Mouse (Mus musculus) liver, embryonic 16.5 days (tissue): ENCODE results near the gene Ankrd22. TPM values are rescaled to one million over a fixed set of nuclear protein-coding genes. Genes with fewer than 3 reads are reported as not detected.

Experiments
- ATAC-seq: fragments of 200-750 bp; cut with Nextera tagmentation; 2 replicates; pipeline ENCODE4 v1.8.0; 2017; ENCODE audit warnings: low read depth, mild to moderate bottlenecking, moderate number of reproducible peaks, moderate library complexity
- H3K27ac ChIP-seq: fragments of 300-500 bp; sonication (generic); 2 replicates; pipeline ENCODE4 v1.5.1; 2014; ENCODE audit warnings: mild to moderate bottlenecking, low read length
- H3K27me3 ChIP-seq: fragments of 300-500 bp; sonication (generic); 2 replicates; pipeline ENCODE4 v1.6.1; 2014; ENCODE audit warnings: low read depth, low read length, mixed read lengths; ENCODE audit not compliant: control insufficient read depth, insufficient read depth
- H3K36me3 ChIP-seq: fragments of 300-500 bp; sonication (generic); 2 replicates; pipeline ENCODE4 v1.6.1; 2014; ENCODE audit warnings: mild to moderate bottlenecking; ENCODE audit not compliant: control insufficient read depth, insufficient read depth
- H3K4me1 ChIP-seq: fragments of 300-500 bp; sonication (generic); 2 replicates; pipeline ENCODE4 v1.6.1; 2014; ENCODE audit warnings: low read depth, low read length, mixed read lengths; ENCODE audit not compliant: control insufficient read depth
- H3K4me2 ChIP-seq: fragments of 300-500 bp; sonication (generic); 2 replicates; pipeline ENCODE4 v1.6.1; 2014; ENCODE audit warnings: low read depth, low read length, mixed read lengths
- H3K4me3 ChIP-seq: fragments of 300-500 bp; sonication (generic); 2 replicates; pipeline ENCODE4 v1.5.1; 2014; ENCODE audit warnings: low read depth, mild to moderate bottlenecking, low read length
- H3K9ac ChIP-seq: fragments of 300-500 bp; sonication (generic); 2 replicates; pipeline ENCODE4 v1.6.1; 2014; ENCODE audit warnings: low read depth, low read length
- H3K9me3 ChIP-seq: fragments of 300-500 bp; sonication (generic); replicated peaks from 2 replicates; pipeline ENCODE4 v1.6.1; 2016; ENCODE audit warnings: low read length; ENCODE audit not compliant: control insufficient read depth
- WGBS: fragments of 180-500 bp; shearing (Covaris S2); extraction: QIAGEN DNeasy Blood & Tissue Kit; methylation state at CpG from one replicate; pipeline ENCODE4 v1.1.7; 2014; ENCODE audit not compliant: insufficient replicate concordance; 5-methylcytosine and 5-hydroxymethylcytosine counted together
- polyA plus RNA-seq: library from polyadenylated mRNA; unstranded; fragments of >200 nt; fragmentation: Nextera tagmentation; extraction: Ambion mirVana; gene quantifications from 2 replicates; pipeline ENCODE4 v1.2.1, GENCODE M21; 2015

Ankrd22 gene
- polyA plus RNA-seq, 1 experiment from 2014 or later = 0.52 TPM

GRCm38 (mm10) chr19:34169121-34169520 is 3.3 kb upstream of the Ankrd22 start:
- Histone ChIP-seq H3K27me3 (no peaks in the 10 kb centered on the region), H3K4me3 (no peak overlapping the region), H3K36me3 (no peaks in the 10 kb centered on the region), H3K4me1 (no peaks in the 10 kb centered on the region), H3K9ac (no peak overlapping the region), H3K4me2 (no peak overlapping the region), H3K9me3 (no peaks in the 10 kb centered on the region), H3K27ac (no peak overlapping the region)
- no peak for ATAC-seq

GRCm38 (mm10) chr19:34167896-34168661 is 2.2 kb upstream of the Ankrd22 start:
- ATAC-seq = no peak
- H3K9me3 ChIP-seq = no peaks in the 10 kb centered on the region
- WGBS = 16% methylated on average over 7 of the region's 7 CpGs
- no peak overlapping the region for H3K4me3 ChIP-seq
- no peaks in the 10 kb centered on the region for H3K4me1 ChIP-seq
- no peaks in the 10 kb centered on the region for H3K27me3 ChIP-seq
- H3K4me2 ChIP-seq = no peak overlapping the region
- H3K27ac ChIP-seq = no peak overlapping the region
- no peak overlapping the region for H3K9ac ChIP-seq
- H3K36me3 ChIP-seq = no peaks in the 10 kb centered on the region

GRCm38 (mm10) chr19:34166386-34166785 is 533 bp upstream of the Ankrd22 start:
- no peak for ATAC-seq
- Histone ChIP-seq H3K36me3 (no peaks in the 10 kb centered on the region), H3K4me1 (no peaks in the 10 kb centered on the region), H3K4me3 (no peak overlapping the region), H3K27ac (no peak overlapping the region), H3K4me2 (no peak overlapping the region), H3K9ac (no peak overlapping the region), H3K9me3 (no peaks in the 10 kb centered on the region), H3K27me3 (no peaks in the 10 kb centered on the region)
- WGBS = 75% methylated on average over 4 of the region's 4 CpGs

- H3K36me3 ChIP-seq = no peaks in the 10 kb centered on the region
- H3K27me3 ChIP-seq = no peaks in the 10 kb centered on the region
- H3K4me3 ChIP-seq = no peak overlapping the region
- ATAC-seq = no peak
- no peak overlapping the region for H3K27ac ChIP-seq
- no peaks in the 10 kb centered on the region for H3K9me3 ChIP-seq
- H3K4me2 ChIP-seq = no peak overlapping the region
- WGBS = 52% methylated on average over 5 of the region's 5 CpGs
- H3K4me1 ChIP-seq = no peaks in the 10 kb centered on the region
- no peak overlapping the region for H3K9ac ChIP-seq
Observed at GRCm38 (mm10) chr19:34162693-34163092, 3.2 kb downstream of the Ankrd22 start.

- no peak for ATAC-seq
- H3K4me1 ChIP-seq = no peaks in the 10 kb centered on the region
- H3K4me3 ChIP-seq = no peak overlapping the region
- H3K36me3 ChIP-seq = no peaks in the 10 kb centered on the region
- no peaks in the 10 kb centered on the region for H3K27me3 ChIP-seq
- H3K9me3 ChIP-seq = no peaks in the 10 kb centered on the region
- 48% methylated on average over 6 of the region's 6 CpGs for WGBS
- H3K9ac ChIP-seq = no peak overlapping the region
- no peak overlapping the region for H3K4me2 ChIP-seq
- H3K27ac ChIP-seq = no peak overlapping the region
Observed at GRCm38 (mm10) chr19:34153263-34154144, 12.3 kb downstream of the Ankrd22 start.

- H3K4me2 ChIP-seq = no peak overlapping the region
- ATAC-seq = no peak
- H3K27me3 ChIP-seq = no peaks in the 10 kb centered on the region
- WGBS = 45% methylated on average over 1 of the region's 1 CpGs
- H3K9ac ChIP-seq = no peak overlapping the region
- no peak overlapping the region for H3K27ac ChIP-seq
- H3K9me3 ChIP-seq = no peaks in the 10 kb centered on the region
- no peaks in the 10 kb centered on the region for H3K4me1 ChIP-seq
- no peak overlapping the region for H3K4me3 ChIP-seq
- H3K36me3 ChIP-seq = no peaks in the 10 kb centered on the region
Observed at GRCm38 (mm10) chr19:34151909-34152308, 13.9 kb downstream of the Ankrd22 start.

- no peaks in the 10 kb centered on the region for H3K9me3 ChIP-seq
- H3K4me3 ChIP-seq = no peak overlapping the region
- WGBS = 33% methylated on average over 4 of the region's 4 CpGs
- no peaks in the 10 kb centered on the region for H3K36me3 ChIP-seq
- H3K4me1 ChIP-seq = no peaks in the 10 kb centered on the region
- no peak overlapping the region for H3K27ac ChIP-seq
- no peak overlapping the region for H3K4me2 ChIP-seq
- H3K9ac ChIP-seq = no peak overlapping the region
- no peak for ATAC-seq
- no peaks in the 10 kb centered on the region for H3K27me3 ChIP-seq
Observed at GRCm38 (mm10) chr19:34148421-34148820, 17.4 kb downstream of the Ankrd22 start.

- no peak for ATAC-seq
- H3K27ac ChIP-seq = no peak overlapping the region
- no peaks in the 10 kb centered on the region for H3K36me3 ChIP-seq
Observed at GRCm38 (mm10) chr19:34139431-34140046, 26.3 kb downstream of the Ankrd22 start.

More at GRCm38 (mm10) chr19:34139431-34140046, 26.3 kb downstream of the Ankrd22 start:
- WGBS = 57% methylated on average over 3 of the region's 3 CpGs
- no peaks in the 10 kb centered on the region for H3K27me3 ChIP-seq
- no peaks in the 10 kb centered on the region for H3K9me3 ChIP-seq
- H3K4me1 ChIP-seq = no peaks in the 10 kb centered on the region
- H3K9ac ChIP-seq = no peak overlapping the region
- no peak overlapping the region for H3K4me2 ChIP-seq
- H3K4me3 ChIP-seq = no peak overlapping the region
